Mouse (Mus musculus): ENCODE results near the gene Ppp1r14b.
"Not testable (repeated sequence)": the region's sequence is repeated elsewhere in the genome, so short reads cannot be mapped to it uniquely, and the experiment has no call there.

The Ppp1r14b gene

GRCm38 (mm10) chr19:6975537-6976521 lies 1.1 kb downstream of the Ppp1r14b start, which contains the start of gene Plcb3:
TSS of gene Plcb3 (minus strand) at chr19:6976470.
- peak; percentile 65 for DNase-seq (ENCODE audit: low spot score)

GRCm38 (mm10) chr19:6977759-6978638 lies 3.2 kb downstream of the Ppp1r14b start:
- no peak for DNase-seq (ENCODE audit: low spot score)

- DNase-seq (ENCODE audit: low spot score): no peak
These were observed 3.8 kb downstream of the Ppp1r14b start for GRCm38 (mm10) chr19:6978639-6978974.

GRCm38 (mm10) chr19:6979001-6979479 lies 4.3 kb downstream of the Ppp1r14b start:
- no peak for DNase-seq (ENCODE audit: low spot score)

- peak; percentile 100 for DNase-seq (ENCODE audit: low spot score)
These were observed 5.0 kb downstream of the Ppp1r14b start for GRCm38 (mm10) chr19:6979486-6980380.

- DNase-seq (ENCODE audit: low spot score): peak; percentile 99
These were observed 5.8 kb downstream of the Ppp1r14b start, which contains the start of gene Fkbp2 for GRCm38 (mm10) chr19:6980381-6981093. TSS of gene Fkbp2 (minus strand) at chr19:6980501.

- no peak for DNase-seq (ENCODE audit: low spot score)
These were observed 6.7 kb downstream of the Ppp1r14b start for GRCm38 (mm10) chr19:6981465-6981864.

- DNase-seq (ENCODE audit: low spot score): no peak
These were observed 8.9 kb downstream of the Ppp1r14b start for GRCm38 (mm10) chr19:6983621-6984020.

GRCm38 (mm10) chr19:6985300-6985699 lies 10.5 kb downstream of the Ppp1r14b start:
- DNase-seq (ENCODE audit: low spot score): no peak

GRCm38 (mm10) chr19:6985951-6986708 lies 11.4 kb downstream of the Ppp1r14b start:
- no peak for DNase-seq (ENCODE audit: low spot score)

- peak; percentile 54 for DNase-seq (ENCODE audit: low spot score)
These were observed 12.5 kb downstream of the Ppp1r14b start, which contains the start of gene Vegfb for GRCm38 (mm10) chr19:6987061-6987903. TSS of gene Vegfb (minus strand) at chr19:6987651.

GRCm38 (mm10) chr19:6987904-6988285 lies 13.1 kb downstream of the Ppp1r14b start:
- DNase-seq (ENCODE audit: low spot score): no peak

GRCm38 (mm10) chr19:6989251-6989650 lies 14.5 kb downstream of the Ppp1r14b start:
- no peak for DNase-seq (ENCODE audit: low spot score)

- DNase-seq (ENCODE audit: low spot score): no peak
These were observed 15.9 kb downstream of the Ppp1r14b start for GRCm38 (mm10) chr19:6990712-6991111.

- not testable (repeated sequence) for DNase-seq (ENCODE audit: low spot score)
These were observed 16.4 kb downstream of the Ppp1r14b start for GRCm38 (mm10) chr19:6991166-6991565.

GRCm38 (mm10) chr19:6992011-6992858 lies 17.5 kb downstream of the Ppp1r14b start, which contains the start of gene Dnajc4:
TSS of gene Dnajc4 (minus strand) at chr19:6992572.
- DNase-seq (ENCODE audit: low spot score): peak; percentile 98

GRCm38 (mm10) chr19:6993011-6993770 lies 18.4 kb downstream of the Ppp1r14b start:
- DNase-seq (ENCODE audit: low spot score): no peak
